Mouse (Mus musculus) forebrain, embryonic 12.5 days (tissue): ENCODE measurements at regions not wholly inside any gene's neighbourhood (a gene's known extent, or its start where the extent isn't known, plus 50 kb on each side); places are given as distances from the start of the nearest gene placed in this dataset.

Experiments used
- ATAC-seq: fragments of 200-750 bp; cut with Nextera tagmentation; 2 replicates; pipeline ENCODE4 v1.8.0; 2017; ENCODE audit warnings: moderate TSS enrichment; ENCODE audit not compliant: low FRiP score
- H3K27ac ChIP-seq: fragments of 300-500 bp; sonication (generic); 2 replicates; pipeline ENCODE4 v1.5.1; 2016; ENCODE audit warnings: mild to moderate bottlenecking
- H3K27me3 ChIP-seq: fragments of 300-500 bp; sonication (generic); 2 replicates; pipeline ENCODE4 v1.6.1; 2016; ENCODE audit warnings: mild to moderate bottlenecking
- H3K36me3 ChIP-seq: fragments of 300-500 bp; sonication (generic); replicated peaks from 2 replicates; pipeline ENCODE4 v1.6.1; 2016; ENCODE audit warnings: mild to moderate bottlenecking
- H3K4me1 ChIP-seq: fragments of 300-500 bp; sonication (generic); 2 replicates; pipeline ENCODE4 v1.6.1; 2016
- H3K4me2 ChIP-seq: fragments of 300-500 bp; sonication (generic); 2 replicates; pipeline ENCODE4 v1.6.1; 2016; ENCODE audit warnings: mild to moderate bottlenecking, moderate library complexity
- H3K4me3 ChIP-seq: fragments of 300-500 bp; sonication (generic); replicated peaks from 2 replicates; pipeline ENCODE4 v1.5.1; 2016; ENCODE audit warnings: mild to moderate bottlenecking
- H3K9ac ChIP-seq: fragments of 300-500 bp; sonication (generic); 2 replicates; pipeline ENCODE4 v1.6.1; 2016; ENCODE audit warnings: mild to moderate bottlenecking
- H3K9me3 ChIP-seq: fragments of 300-500 bp; sonication (generic); 2 replicates; pipeline ENCODE4 v1.6.1; 2016
- whole genome bisulfite sequencing: fragments of 180-500 bp; shearing (Covaris S2); methylation state at CpG from one replicate; pipeline ENCODE4 v1.1.7; 2016; 5-methylcytosine and 5-hydroxymethylcytosine counted together

- Histone ChIP-seq H3K27ac (no peak overlapping the region), H3K36me3 (no peaks in the 10 kb centered on the region), H3K4me2 (no peak overlapping the region), H3K4me1 (no peaks in the 10 kb centered on the region), H3K4me3 (no peak overlapping the region), H3K27me3 (no peaks in the 10 kb centered on the region), H3K9me3 (no peaks in the 10 kb centered on the region), H3K9ac (no peak overlapping the region)
- no peak for ATAC-seq
These were observed 68.4 kb upstream of the Cp start for GRCm38 (mm10) chr3:19888405-19888804.

DNA sequence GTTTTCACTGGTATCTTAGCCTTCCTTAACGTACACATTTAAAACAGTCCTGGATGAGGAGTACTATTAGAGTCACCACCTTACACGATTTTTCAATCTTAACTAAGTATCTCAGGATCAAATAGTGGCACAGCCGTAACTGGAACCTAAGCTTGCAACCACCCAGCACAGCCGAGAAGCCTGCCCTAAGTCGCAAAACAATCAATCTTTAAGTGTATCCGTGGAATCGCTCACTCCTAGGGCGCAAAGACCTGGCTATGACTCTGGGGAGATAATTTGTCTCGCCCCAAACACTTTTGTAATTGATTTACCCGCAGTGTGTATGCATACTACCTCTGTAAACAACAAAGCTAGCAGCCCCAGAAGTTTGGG lies 62.6 kb upstream of the Cp start:
- no peak; the same call in 1 of the 2 replicates for ATAC-seq
- no peak overlapping the region for H3K27ac ChIP-seq

DNA sequence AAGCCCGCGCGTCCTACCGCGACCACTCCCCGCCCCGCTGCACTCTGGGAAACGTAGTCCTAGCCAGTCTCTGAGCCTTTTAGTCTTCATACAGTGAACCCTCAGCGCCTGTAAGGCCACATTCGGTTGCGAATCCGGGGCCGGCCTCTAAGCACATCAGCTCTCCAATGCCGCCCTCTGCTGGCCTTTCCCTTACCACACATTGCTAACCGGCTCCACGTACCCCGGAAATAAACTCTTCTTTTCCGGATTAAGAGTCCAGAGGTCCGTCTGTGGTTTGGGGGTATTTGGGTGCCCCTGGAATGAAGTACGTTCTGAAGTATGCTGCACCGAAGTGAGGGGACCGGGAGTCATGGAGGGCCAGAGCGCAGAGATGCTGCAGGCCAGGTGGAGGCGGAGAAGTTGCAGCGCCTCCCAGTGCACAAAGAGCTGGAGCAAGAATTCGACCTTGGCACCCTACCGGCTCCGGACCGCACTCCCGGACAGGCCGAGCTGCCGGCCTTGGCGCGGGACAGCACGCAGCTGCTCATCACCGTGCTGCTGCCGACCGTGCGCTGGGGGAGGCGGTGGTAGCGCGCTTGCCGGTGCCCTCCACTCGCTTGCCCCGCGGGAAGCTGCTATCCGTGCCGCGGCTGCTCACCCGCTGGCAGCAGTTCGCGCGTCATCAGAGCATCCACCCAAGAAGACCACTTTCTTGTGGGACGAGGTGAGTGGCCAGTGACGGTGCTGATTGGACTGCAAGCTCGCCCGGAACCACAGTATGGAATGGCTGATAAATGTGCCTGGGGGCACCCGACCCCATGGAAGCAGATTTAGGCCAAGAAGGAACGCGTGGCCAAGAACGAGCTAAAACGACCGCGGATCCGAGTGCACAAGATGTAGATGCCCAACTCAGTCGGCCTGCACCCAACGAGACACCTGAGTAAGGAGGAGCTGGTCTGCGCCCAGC lies 62.0 kb upstream of the Cp start:
- Histone ChIP-seq H3K27ac (peak overlapping the region; percentile 71), H3K4me1 (peaks cover 21% of the 10 kb centered on the region), H3K27me3 (no peaks in the 10 kb centered on the region), H3K9me3 (no peaks in the 10 kb centered on the region), H3K9ac (peak overlapping the region; percentile 85), H3K4me2 (peak overlapping the region; percentile 89), H3K4me3 (peak overlapping the region; percentile 90), H3K36me3 (peaks cover 19% of the 10 kb centered on the region)
- peak; percentile 98 for ATAC-seq
- under 1% methylated on average over 68 of the region's 68 CpGs for WGBS

More for the DNA sequence above, 62.6 kb upstream of the Cp start:
- H3K4me1 ChIP-seq = peaks cover 21% of the 10 kb centered on the region
- WGBS = 4% methylated on average over 10 of the region's 10 CpGs
- H3K9me3 ChIP-seq = no peaks in the 10 kb centered on the region
- peak overlapping the region; percentile 90 for H3K4me3 ChIP-seq
- peak overlapping the region; percentile 55 for H3K4me2 ChIP-seq
- H3K9ac ChIP-seq = peak overlapping the region; percentile 36; the same call in 1 of the 2 replicates
- no peaks in the 10 kb centered on the region for H3K27me3 ChIP-seq
- peaks cover 14% of the 10 kb centered on the region for H3K36me3 ChIP-seq

DNA sequence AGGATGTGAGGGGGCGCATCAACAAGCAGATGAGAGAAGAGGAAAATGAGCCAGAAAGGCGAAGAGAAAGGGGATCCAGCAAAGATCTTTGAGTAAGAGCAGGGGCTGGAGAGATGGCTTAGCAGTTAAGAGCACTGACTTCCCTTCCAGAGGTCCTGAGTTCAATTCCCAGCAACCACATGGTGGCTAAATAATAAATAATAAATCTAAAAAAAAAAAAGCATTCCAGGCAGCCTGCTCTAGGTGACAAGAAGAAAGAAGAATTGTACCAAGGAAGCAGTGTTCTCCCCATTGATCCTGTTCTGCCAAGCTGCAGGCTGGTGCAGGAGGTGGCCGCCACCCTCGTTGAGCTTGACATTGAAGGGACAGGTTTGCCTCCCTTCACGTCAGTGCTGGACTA lies 61.1 kb upstream of the Cp start:
- H3K9me3 ChIP-seq = no peaks in the 10 kb centered on the region
- 44% methylated on average over 5 of the region's 5 CpGs for WGBS
- peak overlapping the region; percentile 85 for H3K9ac ChIP-seq
- H3K27me3 ChIP-seq = no peaks in the 10 kb centered on the region
- peak overlapping the region; percentile 90 for H3K4me3 ChIP-seq
- peaks cover 20% of the 10 kb centered on the region for H3K36me3 ChIP-seq
- H3K4me1 ChIP-seq = peaks cover 21% of the 10 kb centered on the region
- peak overlapping the region; percentile 89 for H3K4me2 ChIP-seq
- no peak for ATAC-seq
- no peak overlapping the region for H3K27ac ChIP-seq

DNA sequence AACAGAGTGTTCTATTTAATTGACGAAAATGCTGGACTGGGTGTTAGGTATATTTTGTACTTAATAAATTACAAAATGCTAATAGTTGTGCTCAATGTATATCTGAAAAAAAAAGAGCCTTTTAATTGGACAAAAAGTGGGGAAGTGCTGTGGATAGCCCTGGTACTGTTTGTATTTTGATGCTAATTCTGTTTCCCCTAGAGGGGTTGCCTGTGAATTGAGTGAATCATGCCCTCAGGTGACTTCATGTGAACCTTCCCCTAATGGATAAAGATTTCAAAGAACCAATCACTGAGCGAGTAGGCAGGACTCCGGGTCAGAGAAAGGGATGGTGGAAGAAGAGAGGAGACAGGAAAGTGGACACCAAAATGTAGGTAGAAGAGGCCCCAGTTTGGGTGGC lies 59.7 kb upstream of the Cp start:
- no peak overlapping the region for H3K9ac ChIP-seq
- H3K27me3 ChIP-seq = no peaks in the 10 kb centered on the region
- no peak overlapping the region for H3K4me3 ChIP-seq
- peaks cover 21% of the 10 kb centered on the region for H3K4me1 ChIP-seq
- H3K36me3 ChIP-seq = peaks cover 22% of the 10 kb centered on the region
- 81% methylated on average over 3 of the region's 3 CpGs for WGBS
- H3K27ac ChIP-seq = no peak overlapping the region
- ATAC-seq = no peak
- H3K4me2 ChIP-seq = no peak overlapping the region
- H3K9me3 ChIP-seq = no peaks in the 10 kb centered on the region

- 83% methylated on average over 3 of the region's 3 CpGs for WGBS
- H3K4me1 ChIP-seq = peaks cover 3% of the 10 kb centered on the region; the same call in 1 of the 2 replicates
- no peak overlapping the region for H3K4me2 ChIP-seq
- H3K9ac ChIP-seq = no peak overlapping the region
- no peaks in the 10 kb centered on the region for H3K27me3 ChIP-seq
- no peak overlapping the region for H3K27ac ChIP-seq
- no peak overlapping the region for H3K4me3 ChIP-seq
- peaks cover 23% of the 10 kb centered on the region for H3K36me3 ChIP-seq
- ATAC-seq = no peak
- no peaks in the 10 kb centered on the region for H3K9me3 ChIP-seq
These were observed 54.6 kb upstream of the Cp start for GRCm38 (mm10) chr3:19902226-19902625.

DNA sequence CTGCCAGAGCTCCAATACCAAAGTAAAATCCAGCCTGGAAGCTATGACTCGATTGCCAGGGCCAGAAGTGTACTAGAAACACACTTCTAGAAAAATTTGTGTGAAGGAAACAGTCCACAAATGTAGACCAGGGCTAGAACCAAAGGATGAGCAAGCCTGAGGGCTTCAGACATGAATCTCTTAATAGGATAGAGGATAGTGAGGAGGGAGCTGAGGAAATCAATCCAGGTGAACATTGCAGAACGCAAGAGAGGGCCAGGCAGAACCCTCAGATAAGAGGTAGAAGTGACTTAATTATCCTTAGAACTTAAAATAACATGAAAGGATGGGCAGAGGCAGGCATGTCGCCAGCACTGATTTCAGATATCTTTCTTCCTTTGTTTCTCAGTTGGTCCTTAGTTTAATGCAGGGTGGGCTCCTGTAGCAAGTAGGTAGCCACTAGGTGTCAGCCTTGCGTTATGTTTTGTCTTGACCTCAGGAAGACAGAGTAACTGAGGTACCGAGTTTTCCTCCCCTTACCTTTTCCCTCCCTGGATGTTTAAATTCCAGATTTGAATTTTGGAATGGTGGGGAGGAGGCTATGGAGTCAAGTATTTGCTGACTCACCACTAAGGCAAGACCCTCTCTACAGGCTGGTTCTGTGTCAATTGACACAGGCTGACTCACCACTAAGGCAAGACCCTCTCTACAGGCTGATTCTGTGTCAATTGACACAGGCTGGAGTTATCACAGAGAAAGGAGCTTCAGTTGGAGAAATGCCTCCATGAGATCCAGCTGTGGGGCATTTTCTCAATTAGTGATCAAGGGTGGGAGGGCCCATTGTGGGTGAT lies 52.2 kb upstream of the Cp start:
- Histone ChIP-seq H3K27me3 (no peaks in the 10 kb centered on the region), H3K36me3 (peaks cover 8% of the 10 kb centered on the region), H3K4me2 (no peak overlapping the region), H3K4me3 (no peak overlapping the region), H3K4me1 (no peaks in the 10 kb centered on the region), H3K9me3 (no peaks in the 10 kb centered on the region), H3K27ac (no peak overlapping the region), H3K9ac (no peak overlapping the region)
- 28% methylated on average over 5 of the region's 5 CpGs for WGBS
- ATAC-seq = peak; percentile 85
